Mouse (Mus musculus) neural tube, embryonic 15.5 days (tissue): Measurements from ENCODE around the gene Pappa2. TPM values are rescaled to one million over a fixed set of nuclear protein-coding genes. Genes with fewer than 3 reads are reported as not detected.

Experiments
- ATAC-seq: fragments of 200-750 bp; cut with Nextera tagmentation; 2 replicates; pipeline ENCODE4 v1.8.0; 2017; ENCODE audit warnings: mild to moderate bottlenecking, moderate TSS enrichment, moderate library complexity; ENCODE audit not compliant: low FRiP score
- H3K27ac ChIP-seq: fragments of 300-500 bp; sonication (generic); replicated peaks from 2 replicates; pipeline ENCODE4 v1.5.1; 2015; ENCODE audit warnings: mild to moderate bottlenecking, inconsistent platforms
- H3K27me3 ChIP-seq: fragments of 300-500 bp; sonication (generic); replicated peaks from 2 replicates; pipeline ENCODE4 v1.6.1; 2015; ENCODE audit warnings: inconsistent platforms
- H3K36me3 ChIP-seq: fragments of 300-500 bp; sonication (generic); 2 replicates; pipeline ENCODE4 v1.6.1; 2015; ENCODE audit warnings: inconsistent platforms
- H3K4me1 ChIP-seq: fragments of 300-500 bp; sonication (generic); 2 replicates; pipeline ENCODE4 v1.6.1; 2015; ENCODE audit warnings: inconsistent platforms
- H3K4me2 ChIP-seq: fragments of 300-500 bp; sonication (generic); 2 replicates; pipeline ENCODE4 v1.6.1; 2015; ENCODE audit warnings: inconsistent platforms, mild to moderate bottlenecking, moderate library complexity
- H3K4me3 ChIP-seq: fragments of 300-500 bp; sonication (generic); replicated peaks from 2 replicates; pipeline ENCODE4 v1.5.1; 2015; ENCODE audit warnings: mild to moderate bottlenecking, inconsistent platforms
- H3K9ac ChIP-seq: fragments of 300-500 bp; sonication (generic); replicated peaks from 2 replicates; pipeline ENCODE4 v1.6.1; 2015; ENCODE audit warnings: mild to moderate bottlenecking, inconsistent platforms
- H3K9me3 ChIP-seq: fragments of 300-500 bp; sonication (generic); replicated peaks from 2 replicates; pipeline ENCODE4 v1.6.1; 2016; ENCODE audit warnings: inconsistent platforms
- WGBS: fragments of 180-500 bp; shearing (Covaris S2); methylation state at CpG from one replicate; pipeline ENCODE4 v1.1.7; 2015; ENCODE audit warnings: mixed read lengths; 5-methylcytosine and 5-hydroxymethylcytosine counted together
- polyA plus RNA-seq: library from polyadenylated mRNA; unstranded; fragments of >200 nt; fragmentation: Nextera tagmentation; extraction: Ambion mirVana; gene quantifications from 2 replicates; pipeline ENCODE4 v1.2.1, GENCODE M21; 2015

The Pappa2 gene
- polyA plus RNA-seq, 1 experiment from 2014 or later = 0.55 TPM

DNA sequence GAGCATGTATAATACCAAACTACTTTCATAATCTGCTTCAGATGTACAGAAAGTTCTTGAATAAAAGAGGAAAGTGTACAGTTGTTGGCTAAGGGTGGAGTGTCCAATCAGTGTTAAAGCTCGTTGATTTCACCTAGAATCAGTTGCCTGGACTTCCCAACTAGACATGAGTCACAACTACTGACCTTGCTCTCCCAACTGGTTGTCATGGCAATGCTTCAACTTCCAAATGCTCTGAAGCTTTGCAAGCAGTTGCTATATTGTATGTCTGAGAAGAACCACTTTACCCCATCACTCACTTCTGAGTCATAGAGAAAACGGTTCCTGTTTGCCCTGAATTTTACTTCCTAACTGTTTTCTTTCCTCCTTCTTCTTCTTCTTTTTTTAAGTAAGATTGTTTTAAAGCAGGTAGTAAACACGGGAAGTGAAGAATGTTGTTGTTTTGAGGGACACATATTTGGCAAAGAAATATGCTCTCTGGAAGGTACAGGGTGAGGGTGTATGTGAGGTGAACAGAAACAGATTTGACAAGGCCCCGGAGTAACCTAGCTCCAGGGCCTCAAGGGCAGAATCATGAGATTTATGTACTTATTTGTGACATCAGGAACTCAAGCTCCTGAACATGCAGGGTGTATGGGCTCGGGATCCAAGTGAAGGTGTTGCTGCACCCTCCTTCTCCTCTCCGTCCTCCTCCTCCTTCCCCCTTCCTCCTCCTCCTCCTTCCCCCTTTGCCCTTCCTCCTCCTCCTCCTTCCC, 32.1 kb downstream of the Pappa2 start:
- H3K4me1 ChIP-seq = no peaks in the 10 kb centered on the region
- ATAC-seq = no peak
- WGBS = 81% methylated on average over 6 of the region's 6 CpGs
- no peaks in the 10 kb centered on the region for H3K27me3 ChIP-seq
- no peak overlapping the region for H3K27ac ChIP-seq
- H3K9ac ChIP-seq = no peak overlapping the region
- H3K4me3 ChIP-seq = no peak overlapping the region
- H3K36me3 ChIP-seq = no peaks in the 10 kb centered on the region
- no peak overlapping the region for H3K4me2 ChIP-seq
- H3K9me3 ChIP-seq = no peaks in the 10 kb centered on the region

GRCm38 (mm10) chr1:158944936-158945335, 35.4 kb downstream of the Pappa2 start:
- Histone ChIP-seq H3K9me3 (no peaks in the 10 kb centered on the region), H3K27me3 (no peaks in the 10 kb centered on the region), H3K4me1 (no peaks in the 10 kb centered on the region), H3K9ac (no peak overlapping the region), H3K4me3 (no peak overlapping the region), H3K36me3 (no peaks in the 10 kb centered on the region), H3K27ac (no peak overlapping the region), H3K4me2 (no peak overlapping the region)
- WGBS = 72% methylated on average over 4 of the region's 4 CpGs
- ATAC-seq = no peak

GRCm38 (mm10) chr1:158942864-158943263, 37.4 kb downstream of the Pappa2 start:
- Histone ChIP-seq H3K4me1 (no peaks in the 10 kb centered on the region), H3K4me3 (no peak overlapping the region), H3K4me2 (no peak overlapping the region), H3K27me3 (no peaks in the 10 kb centered on the region), H3K27ac (no peak overlapping the region), H3K9ac (no peak overlapping the region), H3K9me3 (no peaks in the 10 kb centered on the region), H3K36me3 (no peaks in the 10 kb centered on the region)
- no peak for ATAC-seq
- 68% methylated on average over 3 of the region's 3 CpGs for WGBS

- 74% methylated on average over 3 of the region's 3 CpGs for WGBS
These were observed 39.3 kb downstream of the Pappa2 start for GRCm38 (mm10) chr1:158940966-158941365.

GRCm38 (mm10) chr1:158934447-158934846, 45.8 kb downstream of the Pappa2 start:
- 83% methylated on average over 3 of the region's 3 CpGs for WGBS
- no peak overlapping the region for H3K9ac ChIP-seq

More at GRCm38 (mm10) chr1:158940966-158941365, 39.3 kb downstream of the Pappa2 start:
- Histone ChIP-seq H3K4me1 (no peaks in the 10 kb centered on the region), H3K4me2 (no peak overlapping the region), H3K9me3 (no peaks in the 10 kb centered on the region), H3K4me3 (no peak overlapping the region), H3K27me3 (no peaks in the 10 kb centered on the region), H3K27ac (no peak overlapping the region), H3K9ac (no peak overlapping the region), H3K36me3 (no peaks in the 10 kb centered on the region)
- no peak for ATAC-seq

DNA sequence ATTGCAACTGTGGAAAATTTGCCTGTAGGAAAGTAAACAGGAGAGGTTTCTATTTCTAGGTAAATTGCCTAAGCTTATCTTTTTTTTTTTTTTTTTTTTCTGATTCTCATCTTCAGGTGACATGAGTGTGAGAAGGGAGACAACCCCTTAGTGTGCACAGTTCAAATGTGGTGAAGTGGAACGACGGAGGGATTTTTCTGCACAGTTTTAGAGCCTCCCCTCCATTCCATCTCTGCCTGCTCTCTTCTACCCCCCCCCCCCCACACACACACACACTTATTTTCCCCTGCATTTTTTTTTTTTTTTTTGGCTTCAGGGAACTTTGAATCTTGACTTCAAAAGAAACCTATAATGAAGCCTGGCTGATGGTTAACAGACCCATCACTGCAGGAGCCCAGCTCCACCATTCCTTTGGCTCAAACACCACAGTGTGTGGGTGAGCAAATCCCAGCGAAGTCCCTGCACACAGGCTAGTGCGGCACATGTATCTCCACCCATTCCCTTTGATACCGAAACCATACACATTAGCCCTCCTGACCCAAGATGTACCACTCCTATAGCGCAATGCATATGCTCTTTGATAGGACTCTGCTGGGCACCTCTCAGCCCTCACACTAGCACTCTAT, 49.0 kb downstream of the Pappa2 start:
- WGBS = 83% methylated on average over 6 of the region's 6 CpGs
- no peak overlapping the region for H3K27ac ChIP-seq
- no peak overlapping the region for H3K9ac ChIP-seq
- H3K4me3 ChIP-seq = no peak overlapping the region
- no peaks in the 10 kb centered on the region for H3K36me3 ChIP-seq
- no peaks in the 10 kb centered on the region for H3K27me3 ChIP-seq
- H3K4me1 ChIP-seq = no peaks in the 10 kb centered on the region
- ATAC-seq = no peak
- H3K9me3 ChIP-seq = no peaks in the 10 kb centered on the region
- H3K4me2 ChIP-seq = no peak overlapping the region

More at GRCm38 (mm10) chr1:158934447-158934846, 45.8 kb downstream of the Pappa2 start:
- Histone ChIP-seq H3K4me2 (no peak overlapping the region), H3K4me3 (no peak overlapping the region), H3K36me3 (no peaks in the 10 kb centered on the region), H3K27me3 (no peaks in the 10 kb centered on the region), H3K27ac (no peak overlapping the region), H3K4me1 (no peaks in the 10 kb centered on the region), H3K9me3 (no peaks in the 10 kb centered on the region)
- no peak for ATAC-seq

DNA sequence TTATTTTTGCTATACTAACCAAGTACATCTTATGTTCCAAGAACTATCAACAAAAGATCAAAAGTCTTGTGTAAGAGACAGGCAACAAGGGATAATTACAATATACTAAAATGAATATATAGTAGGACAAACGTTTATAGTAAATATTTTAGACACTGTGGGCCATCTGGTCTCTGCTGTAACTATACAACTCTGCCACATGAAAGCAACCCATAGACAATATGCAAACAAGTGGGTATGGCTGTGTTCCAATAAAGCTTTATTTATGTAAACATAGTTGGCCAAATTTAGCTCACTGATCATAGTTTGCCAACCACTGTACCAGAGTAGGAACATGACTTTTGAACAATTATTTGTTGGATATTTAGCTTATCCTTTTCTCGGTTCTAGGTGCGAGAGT, 50.9 kb downstream of the Pappa2 start:
- Histone ChIP-seq H3K9ac (no peak overlapping the region), H3K4me3 (no peak overlapping the region), H3K36me3 (no peaks in the 10 kb centered on the region), H3K4me2 (no peak overlapping the region), H3K4me1 (no peaks in the 10 kb centered on the region), H3K27me3 (no peaks in the 10 kb centered on the region), H3K9me3 (no peaks in the 10 kb centered on the region), H3K27ac (no peak overlapping the region)
- ATAC-seq = no peak
- 81% methylated on average over 3 of the region's 3 CpGs for WGBS

GRCm38 (mm10) chr1:158920451-158920850, 59.8 kb downstream of the Pappa2 start:
- Histone ChIP-seq H3K36me3 (no peaks in the 10 kb centered on the region), H3K27me3 (no peaks in the 10 kb centered on the region), H3K4me2 (no peak overlapping the region), H3K4me3 (no peak overlapping the region), H3K27ac (no peak overlapping the region), H3K4me1 (no peaks in the 10 kb centered on the region), H3K9me3 (no peaks in the 10 kb centered on the region), H3K9ac (no peak overlapping the region)
- no peak for ATAC-seq
- 77% methylated on average over 5 of the region's 5 CpGs for WGBS

GRCm38 (mm10) chr1:158918890-158919289, 61.4 kb downstream of the Pappa2 start:
- H3K4me1 ChIP-seq = no peaks in the 10 kb centered on the region
- no peak overlapping the region for H3K4me3 ChIP-seq
- WGBS = 76% methylated on average over 3 of the region's 3 CpGs
- H3K27me3 ChIP-seq = no peaks in the 10 kb centered on the region
- no peaks in the 10 kb centered on the region for H3K9me3 ChIP-seq
- no peak overlapping the region for H3K27ac ChIP-seq
- H3K9ac ChIP-seq = no peak overlapping the region
- no peak overlapping the region for H3K4me2 ChIP-seq
- no peak for ATAC-seq
- no peaks in the 10 kb centered on the region for H3K36me3 ChIP-seq

DNA sequence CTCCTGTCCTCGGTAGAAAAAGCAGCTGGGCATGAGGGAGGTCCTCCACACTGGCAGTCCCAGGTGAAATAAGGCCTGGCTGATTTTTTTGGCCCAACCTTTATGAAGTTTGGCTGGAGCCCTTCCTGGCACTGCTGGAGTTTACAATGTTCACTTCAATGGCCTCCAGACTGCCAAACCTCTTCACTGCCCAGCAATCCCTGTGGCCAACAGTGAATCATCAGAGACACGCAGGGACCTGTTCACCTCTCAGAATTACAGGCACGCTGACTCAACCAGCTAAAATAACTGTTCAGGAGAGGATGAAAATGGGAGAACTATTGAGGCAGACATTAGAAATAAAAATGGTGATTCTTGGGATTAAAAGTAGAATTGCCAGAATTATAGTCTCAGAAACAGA, 63.2 kb downstream of the Pappa2 start:
- Histone ChIP-seq H3K9ac (no peak overlapping the region), H3K4me1 (no peaks in the 10 kb centered on the region), H3K9me3 (no peaks in the 10 kb centered on the region), H3K27ac (no peak overlapping the region), H3K4me2 (no peak overlapping the region), H3K4me3 (no peak overlapping the region), H3K27me3 (no peaks in the 10 kb centered on the region), H3K36me3 (no peaks in the 10 kb centered on the region)
- no peak for ATAC-seq
- WGBS = 87% methylated on average over 3 of the region's 3 CpGs

- Histone ChIP-seq H3K9ac (no peak overlapping the region), H3K9me3 (no peaks in the 10 kb centered on the region), H3K4me1 (no peaks in the 10 kb centered on the region), H3K36me3 (no peaks in the 10 kb centered on the region), H3K27me3 (no peaks in the 10 kb centered on the region), H3K27ac (no peak overlapping the region), H3K4me2 (no peak overlapping the region), H3K4me3 (no peak overlapping the region)
- 93% methylated on average over 5 of the region's 5 CpGs for WGBS
- no peak for ATAC-seq
These were observed 64.7 kb downstream of the Pappa2 start for GRCm38 (mm10) chr1:158915592-158915991.

DNA sequence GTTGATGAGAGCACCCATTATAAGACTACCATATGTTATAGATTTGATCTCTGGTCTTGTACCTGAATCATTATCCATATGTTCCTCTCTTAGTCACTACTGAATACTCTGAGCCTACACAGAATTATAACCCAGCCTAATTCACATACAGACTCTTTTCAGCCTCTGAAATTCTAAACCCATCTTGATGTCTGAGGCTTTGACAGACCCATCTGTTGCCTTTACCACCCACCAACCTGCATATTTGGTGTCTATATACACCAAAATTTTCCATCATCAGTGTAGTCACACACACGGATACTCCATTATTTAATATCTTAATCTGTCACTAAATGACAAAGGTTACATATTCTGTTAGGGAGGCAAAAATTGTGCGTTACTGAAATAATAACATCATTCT, 69.6 kb downstream of the Pappa2 start:
- Histone ChIP-seq H3K9me3 (no peaks in the 10 kb centered on the region), H3K27me3 (no peaks in the 10 kb centered on the region), H3K36me3 (no peaks in the 10 kb centered on the region), H3K4me1 (no peaks in the 10 kb centered on the region), H3K27ac (no peak overlapping the region), H3K9ac (no peak overlapping the region), H3K4me3 (no peak overlapping the region), H3K4me2 (no peak overlapping the region)
- 88% methylated on average over 2 of the region's 2 CpGs for WGBS
- ATAC-seq = no peak
